Mouse (Mus musculus) cerebellum, adult 2 months (tissue): Measurements from ENCODE around the gene Tsen54.

Source experiments
- CTCF ChIP-seq: fragments of 200-500 bp; IDR thresholded peaks from 2 replicates; pipeline ENCODE4 v1.5.1; 2011; ENCODE audit warnings: low read depth, mild to moderate bottlenecking, control low read depth, low read length, moderate library complexity, borderline replicate concordance; ENCODE audit not compliant: insufficient read depth
- POLR2A ChIP-seq: fragments of 200-500 bp; IDR thresholded peaks from 2 replicates; pipeline ENCODE4 v1.6.1; 2011; ENCODE audit warnings: low read length, control low read depth, borderline replicate concordance; ENCODE audit not compliant: insufficient read depth

DNA sequence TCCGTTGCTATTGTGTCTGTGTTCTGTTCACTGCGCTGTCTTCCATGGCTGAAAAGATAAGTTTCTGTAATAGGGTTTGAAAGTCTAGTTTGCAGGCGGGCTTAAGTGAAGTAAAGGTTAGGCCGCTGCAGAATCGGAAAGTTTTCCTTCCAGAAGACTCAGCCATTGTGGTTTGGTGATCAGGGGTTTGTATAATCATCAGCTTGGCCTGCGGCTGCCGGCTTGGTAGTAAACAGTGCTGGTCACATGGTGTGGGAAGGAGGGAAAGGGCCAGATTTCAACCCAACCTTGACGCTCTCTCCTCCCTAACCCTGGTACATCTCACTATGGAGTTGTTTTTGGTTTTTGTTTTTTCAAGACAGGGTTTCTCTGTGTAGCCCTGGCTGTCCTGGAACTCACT lies 47.5 kb upstream of the Tsen54 start:
- TF ChIP-seq CTCF (no peak), POLR2A (no peak)
